Mouse (Mus musculus): ENCODE results near the gene Vmn1r158.
"Not testable (repeated sequence)": the region's sequence is repeated elsewhere in the genome, so short reads cannot be mapped to it uniquely, and the experiment has no call there.

Vmn1r158 gene

DNA sequence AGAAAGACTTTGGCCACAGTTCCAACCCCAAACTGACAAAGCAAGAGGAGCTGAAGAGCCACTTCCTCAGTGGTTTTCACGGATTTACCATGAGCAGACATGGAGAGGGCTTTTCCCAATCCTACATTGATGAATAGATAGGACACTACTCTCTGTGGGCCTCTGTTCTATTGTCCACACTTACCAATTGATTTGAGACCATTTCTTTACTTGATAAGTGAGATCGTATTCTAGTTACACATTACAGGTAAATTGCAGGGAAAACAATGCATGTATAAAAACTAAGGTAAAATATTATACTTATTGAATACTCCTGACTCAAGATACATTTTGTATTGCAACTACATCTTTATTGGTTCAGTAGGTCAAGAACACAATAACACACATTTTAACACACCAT is at the start of gene Vmn1r158:
TSS of gene Vmn1r158 (minus strand) at position 101 of the 400 bp plus-strand sequence.
- DNase-seq: not testable (repeated sequence)

DNA sequence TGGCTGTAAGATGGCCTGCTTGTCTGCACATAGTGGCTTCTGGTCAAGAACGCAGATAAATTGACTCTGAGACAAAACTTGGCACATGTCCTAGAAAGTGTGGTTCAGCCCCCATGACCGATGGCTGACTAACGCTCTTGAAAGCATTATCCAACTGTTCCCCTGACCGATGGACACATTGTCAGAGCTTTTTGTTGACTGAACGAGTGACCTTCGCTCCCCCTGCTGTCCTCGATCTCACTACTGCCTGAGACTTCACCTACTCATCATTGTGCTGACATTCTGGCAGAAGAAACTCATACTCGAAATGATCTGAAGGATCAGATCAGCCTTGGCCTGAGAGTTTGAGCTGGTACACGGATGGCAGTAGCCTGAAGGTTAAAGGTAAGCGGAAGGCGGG is 14.6 kb downstream of the Vmn1r158 start:
- DNase-seq: not testable (repeated sequence)

DNA sequence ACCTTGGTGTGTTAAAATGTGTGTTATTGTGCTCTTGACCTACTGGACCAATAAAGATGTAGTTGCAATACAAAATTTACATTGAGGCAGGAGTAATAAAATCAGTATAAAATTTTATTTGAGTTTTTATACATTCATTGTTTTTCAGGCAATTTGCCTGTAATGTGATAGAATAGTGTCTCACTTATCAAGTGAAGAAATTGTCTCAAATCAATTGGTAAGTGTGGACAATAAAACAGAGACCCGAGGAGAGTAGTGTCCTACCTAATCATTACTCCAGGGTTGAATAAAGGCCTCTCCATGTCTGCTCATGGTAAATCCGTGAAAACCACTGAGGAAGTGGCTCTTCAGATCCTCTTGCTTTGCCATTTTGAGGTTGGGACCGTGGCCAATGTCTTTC is 29.2 kb downstream of the Vmn1r158 start, which contains the start of gene Vmn1r157:
TSS of gene Vmn1r157 (plus strand) at position 301 of the 400 bp plus-strand sequence.
- DNase-seq: not testable (repeated sequence)

All from embryo, embryonic 11 days (tissue).